Mouse (Mus musculus) neural tube, embryonic 13.5 days (tissue): Measurements from ENCODE around the gene Pam. TPM values are rescaled to one million over a fixed set of nuclear protein-coding genes. Genes with fewer than 3 reads are reported as not detected.

Experiments
- ATAC-seq: fragments of 200-750 bp; cut with Nextera tagmentation; 2 replicates; pipeline ENCODE4 v1.8.0; 2017; ENCODE audit warnings: low read depth, mild to moderate bottlenecking, moderate TSS enrichment, moderate library complexity
- H3K27ac ChIP-seq: fragments of 300-500 bp; sonication (generic); replicated peaks from 2 replicates; pipeline ENCODE4 v1.5.1; 2015; ENCODE audit warnings: moderate library complexity, mild to moderate bottlenecking, inconsistent platforms
- H3K27me3 ChIP-seq: fragments of 300-500 bp; sonication (generic); 2 replicates; pipeline ENCODE4 v1.6.1; 2015; ENCODE audit warnings: mild to moderate bottlenecking, inconsistent platforms
- H3K36me3 ChIP-seq: fragments of 300-500 bp; sonication (generic); 2 replicates; pipeline ENCODE4 v1.6.1; 2015; ENCODE audit warnings: mild to moderate bottlenecking, inconsistent platforms
- H3K4me1 ChIP-seq: fragments of 300-500 bp; sonication (generic); replicated peaks from 2 replicates; pipeline ENCODE4 v1.6.1; 2015; ENCODE audit warnings: inconsistent platforms
- H3K4me2 ChIP-seq: fragments of 300-500 bp; sonication (generic); 2 replicates; pipeline ENCODE4 v1.6.1; 2015; ENCODE audit warnings: inconsistent platforms, mild to moderate bottlenecking, moderate library complexity
- H3K4me3 ChIP-seq: fragments of 300-500 bp; sonication (generic); 2 replicates; pipeline ENCODE4 v1.5.1; 2015; ENCODE audit warnings: mild to moderate bottlenecking, inconsistent platforms
- H3K9ac ChIP-seq: fragments of 300-500 bp; sonication (generic); 2 replicates; pipeline ENCODE4 v1.6.1; 2015; ENCODE audit warnings: moderate library complexity, mild to moderate bottlenecking, inconsistent platforms
- H3K9me3 ChIP-seq: fragments of 300-500 bp; sonication (generic); 2 replicates; pipeline ENCODE4 v1.6.1; 2016; ENCODE audit warnings: inconsistent platforms
- WGBS: fragments of 180-500 bp; shearing (Covaris S2); methylation state at CpG from one replicate; pipeline ENCODE4 v1.1.7; 2015; 5-methylcytosine and 5-hydroxymethylcytosine counted together
- polyA plus RNA-seq: library from polyadenylated mRNA; unstranded; fragments of >200 nt; fragmentation: Nextera tagmentation; extraction: Ambion mirVana; gene quantifications from 2 replicates; pipeline ENCODE4 v1.2.1, GENCODE M21; 2015

Pam gene
- polyA plus RNA-seq, 1 experiment from 2014 or later, result 36.9 TPM

DNA sequence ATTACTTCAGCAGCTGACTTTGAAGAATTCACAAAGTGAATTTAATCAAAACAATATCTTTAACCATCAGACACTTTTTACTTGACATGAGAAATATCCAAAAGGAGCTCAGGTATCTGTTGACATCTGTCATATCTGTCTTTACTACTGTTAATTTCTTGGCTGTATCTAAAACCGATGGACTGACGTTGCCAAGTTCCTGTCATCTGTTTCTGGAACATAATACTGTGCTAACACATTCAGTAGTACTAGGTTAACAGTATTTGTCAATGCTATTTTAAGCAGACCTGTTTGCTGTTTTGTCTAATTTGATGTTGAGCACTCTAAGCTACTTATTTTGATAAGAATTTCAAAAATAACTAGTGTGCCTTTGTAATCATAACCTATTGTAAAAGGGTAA is 307.0 kb downstream of the Pam start:
- no peak overlapping the region for H3K27ac ChIP-seq
- H3K4me2 ChIP-seq, result no peak overlapping the region
- H3K4me3 ChIP-seq, result no peak overlapping the region
- ATAC-seq, result no peak
- no peaks in the 10 kb centered on the region for H3K9me3 ChIP-seq
- 91% methylated on average over 2 of the region's 2 CpGs for WGBS
- H3K27me3 ChIP-seq, result no peaks in the 10 kb centered on the region
- no peak overlapping the region for H3K9ac ChIP-seq
- no peaks in the 10 kb centered on the region; the same call in 1 of the 2 replicates for H3K36me3 ChIP-seq
- H3K4me1 ChIP-seq, result no peaks in the 10 kb centered on the region

- Histone ChIP-seq H3K9ac (no peak overlapping the region), H3K27ac (no peak overlapping the region), H3K27me3 (no peaks in the 10 kb centered on the region), H3K36me3 (no peaks in the 10 kb centered on the region; the same call in 1 of the 2 replicates), H3K4me1 (no peaks in the 10 kb centered on the region), H3K4me2 (no peak overlapping the region), H3K9me3 (no peaks in the 10 kb centered on the region), H3K4me3 (no peak overlapping the region)
- no peak for ATAC-seq
- 91% methylated on average over 3 of the region's 3 CpGs for WGBS
These were observed 307.8 kb downstream of the Pam start for GRCm38 (mm10) chr1:97787674-97788073.

GRCm38 (mm10) chr1:97785685-97786393 is 309.6 kb downstream of the Pam start:
- Histone ChIP-seq H3K4me2 (no peak overlapping the region), H3K27ac (no peak overlapping the region), H3K36me3 (no peaks in the 10 kb centered on the region; the same call in 1 of the 2 replicates), H3K4me3 (no peak overlapping the region), H3K27me3 (no peaks in the 10 kb centered on the region), H3K4me1 (no peaks in the 10 kb centered on the region), H3K9ac (no peak overlapping the region), H3K9me3 (no peaks in the 10 kb centered on the region)
- no peak for ATAC-seq
- WGBS, result 83% methylated on average over 11 of the region's 11 CpGs

GRCm38 (mm10) chr1:97784928-97785327 is 310.5 kb downstream of the Pam start:
- Histone ChIP-seq H3K4me3 (no peak overlapping the region), H3K36me3 (no peaks in the 10 kb centered on the region; the same call in 1 of the 2 replicates), H3K27me3 (no peaks in the 10 kb centered on the region), H3K9ac (no peak overlapping the region), H3K4me2 (no peak overlapping the region), H3K27ac (no peak overlapping the region), H3K9me3 (no peaks in the 10 kb centered on the region), H3K4me1 (no peaks in the 10 kb centered on the region)
- ATAC-seq, result no peak
- WGBS, result 85% methylated on average over 7 of the region's 7 CpGs

GRCm38 (mm10) chr1:97781674-97782073 is 313.8 kb downstream of the Pam start:
- Histone ChIP-seq H3K4me3 (no peak overlapping the region), H3K9me3 (no peaks in the 10 kb centered on the region), H3K36me3 (peaks cover 2% of the 10 kb centered on the region), H3K27me3 (no peaks in the 10 kb centered on the region), H3K4me2 (no peak overlapping the region), H3K9ac (no peak overlapping the region), H3K27ac (no peak overlapping the region), H3K4me1 (no peaks in the 10 kb centered on the region)
- WGBS, result 96% methylated on average over 7 of the region's 7 CpGs
- ATAC-seq, result no peak

DNA sequence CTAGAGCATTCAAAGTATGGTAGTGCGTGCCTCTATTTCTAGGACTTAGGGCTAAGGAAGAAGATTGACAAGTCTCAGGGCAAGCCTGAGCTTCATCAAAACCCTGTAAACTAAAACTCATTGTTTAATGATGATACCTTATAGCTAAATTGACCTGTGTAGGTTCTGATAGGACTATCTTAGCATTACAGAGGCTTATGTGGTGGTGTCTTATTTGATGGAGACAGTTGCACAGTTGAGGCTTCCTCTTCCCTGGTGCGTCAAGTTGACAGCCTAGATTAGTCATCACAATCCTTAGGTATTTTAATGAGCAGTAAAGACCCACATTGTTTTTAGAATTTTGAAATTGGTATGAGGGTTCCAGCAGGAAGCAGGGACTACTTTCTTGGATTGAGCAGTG is 321.5 kb downstream of the Pam start:
- ATAC-seq, result no peak
- H3K4me1 ChIP-seq, result peaks cover 4% of the 10 kb centered on the region
- WGBS, result 97% methylated on average over 2 of the region's 2 CpGs
- H3K4me3 ChIP-seq, result no peak overlapping the region
- H3K27ac ChIP-seq, result no peak overlapping the region
- no peak overlapping the region for H3K9ac ChIP-seq
- H3K4me2 ChIP-seq, result no peak overlapping the region
- no peaks in the 10 kb centered on the region for H3K27me3 ChIP-seq
- H3K9me3 ChIP-seq, result no peaks in the 10 kb centered on the region
- H3K36me3 ChIP-seq, result peaks cover 2% of the 10 kb centered on the region; the same call in 1 of the 2 replicates

DNA sequence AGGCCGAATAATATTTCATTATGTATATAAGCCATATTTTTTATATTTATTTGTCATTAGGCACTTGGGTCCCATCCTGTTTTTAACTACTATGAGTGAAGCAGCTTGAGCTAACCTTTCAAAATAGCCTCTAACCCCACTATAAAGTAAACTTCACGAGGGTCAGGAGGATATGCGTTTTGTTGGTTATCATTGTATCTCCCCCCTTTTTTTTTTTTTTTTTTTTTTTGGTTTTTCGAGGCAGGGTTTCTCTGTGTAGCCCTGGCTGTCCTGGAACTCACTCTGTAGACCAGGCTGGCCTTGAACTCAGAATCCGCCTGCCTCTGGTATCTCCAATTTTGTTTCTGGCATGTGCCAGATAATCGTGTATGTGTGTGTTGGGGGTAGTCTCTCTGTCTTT is 322.1 kb downstream of the Pam start:
- no peaks in the 10 kb centered on the region for H3K27me3 ChIP-seq
- 93% methylated on average over 6 of the region's 6 CpGs for WGBS
- no peak overlapping the region for H3K9ac ChIP-seq
- H3K36me3 ChIP-seq, result peaks cover 2% of the 10 kb centered on the region; the same call in 1 of the 2 replicates
- H3K27ac ChIP-seq, result no peak overlapping the region
- H3K4me2 ChIP-seq, result no peak overlapping the region
- peaks cover 10% of the 10 kb centered on the region for H3K4me1 ChIP-seq
- ATAC-seq, result no peak
- H3K4me3 ChIP-seq, result no peak overlapping the region
- H3K9me3 ChIP-seq, result no peaks in the 10 kb centered on the region

DNA sequence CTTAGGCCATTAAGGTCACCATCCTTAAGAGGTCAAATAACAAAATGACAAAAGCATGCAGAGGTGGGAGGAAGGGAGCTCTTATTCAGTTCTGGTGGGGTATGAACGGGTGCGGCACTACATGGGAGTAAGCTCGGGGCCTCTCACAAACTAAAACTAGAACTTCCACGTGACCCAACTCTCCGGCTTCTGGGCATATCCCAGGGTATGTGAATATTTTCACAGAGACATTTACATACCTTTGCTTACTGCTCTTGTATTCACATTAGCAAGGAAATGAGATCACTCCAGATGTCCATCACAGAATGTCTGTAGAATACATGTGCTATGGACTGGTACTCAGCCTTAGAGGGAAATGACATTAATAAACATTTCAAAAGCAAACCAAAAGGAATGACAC is 323.7 kb downstream of the Pam start:
- 92% methylated on average over 5 of the region's 5 CpGs for WGBS
- no peak overlapping the region for H3K4me2 ChIP-seq

GRCm38 (mm10) chr1:97771118-97771517 is 324.3 kb downstream of the Pam start:
- H3K9ac ChIP-seq, result peak overlapping the region; percentile 45; the same call in 1 of the 2 replicates
- no peak for ATAC-seq

More for the DNA sequence above, 323.7 kb downstream of the Pam start:
- ATAC-seq, result no peak
- Histone ChIP-seq H3K9me3 (no peaks in the 10 kb centered on the region), H3K27me3 (no peaks in the 10 kb centered on the region), H3K36me3 (no peaks in the 10 kb centered on the region), H3K4me1 (peaks cover 26% of the 10 kb centered on the region), H3K4me3 (no peak overlapping the region), H3K27ac (no peak overlapping the region), H3K9ac (no peak overlapping the region)

GRCm38 (mm10) chr1:97769904-97770753 is 325.3 kb downstream of the Pam start, which contains the start of the genes Gin1 and Ppip5k2:
TSS of gene Gin1 (plus strand) at chr1:97770172.
TSS of gene Ppip5k2 (minus strand) at chr1:97770411.
- Histone ChIP-seq H3K27me3 (no peaks in the 10 kb centered on the region), H3K36me3 (no peaks in the 10 kb centered on the region), H3K9me3 (no peaks in the 10 kb centered on the region), H3K4me1 (peaks cover 38% of the 10 kb centered on the region), H3K9ac (peak within 1 kb of the TSS; percentile 92), H3K4me3 (peak within 1 kb of the TSS; percentile 93), H3K27ac (peak within 1 kb of the TSS; percentile 87), H3K4me2 (peak within 1 kb of the TSS; percentile 70)
- ATAC-seq, result peak; percentile 99
- 1% methylated on average over 66 of the region's 66 CpGs for WGBS

More at GRCm38 (mm10) chr1:97771118-97771517, 324.3 kb downstream of the Pam start:
- Histone ChIP-seq H3K36me3 (no peaks in the 10 kb centered on the region), H3K4me3 (peak overlapping the region; percentile 93; the same call in 1 of the 2 replicates), H3K9me3 (no peaks in the 10 kb centered on the region), H3K4me2 (peak overlapping the region; percentile 70), H3K4me1 (peaks cover 29% of the 10 kb centered on the region), H3K27ac (no peak overlapping the region), H3K27me3 (no peaks in the 10 kb centered on the region)
- WGBS, result 61% methylated on average over 7 of the region's 7 CpGs

DNA sequence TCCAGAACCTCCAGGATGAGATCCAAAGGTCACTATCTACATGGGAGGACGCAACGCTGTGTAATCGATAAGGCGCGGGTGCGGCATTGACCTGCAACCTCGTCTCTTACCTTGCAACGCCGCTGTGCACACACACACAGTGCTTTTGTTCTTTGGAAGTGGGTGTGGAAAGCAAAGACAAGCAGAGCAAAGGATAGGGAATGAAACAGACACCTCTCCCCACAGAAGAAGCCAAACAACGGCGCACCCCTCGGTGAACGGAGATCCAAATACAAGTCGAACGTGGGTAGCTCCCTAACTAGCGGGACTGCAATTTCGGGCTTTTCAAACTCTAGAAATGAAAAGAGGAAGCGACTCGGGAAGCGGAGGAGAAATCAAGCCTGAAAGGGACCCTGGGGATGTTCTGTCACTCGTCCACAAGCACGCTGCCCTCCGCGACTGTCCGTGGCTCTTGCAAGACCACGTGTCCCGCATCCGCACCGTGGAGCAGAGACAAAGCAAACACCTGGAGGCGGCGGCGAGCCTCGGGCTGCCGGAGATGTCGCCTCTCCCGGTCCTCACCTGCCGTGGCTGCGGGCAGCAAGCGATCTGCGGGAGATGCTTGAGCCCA is 326.0 kb downstream of the Pam start:
- 2% methylated on average over 40 of the region's 40 CpGs for WGBS
- H3K27me3 ChIP-seq, result no peaks in the 10 kb centered on the region
- H3K4me3 ChIP-seq, result peak overlapping the region; percentile 93
- peak overlapping the region; percentile 87 for H3K27ac ChIP-seq
- peaks cover 43% of the 10 kb centered on the region for H3K4me1 ChIP-seq
- peak overlapping the region; percentile 70 for H3K4me2 ChIP-seq
- no peaks in the 10 kb centered on the region for H3K36me3 ChIP-seq
- peak overlapping the region; percentile 92 for H3K9ac ChIP-seq
- H3K9me3 ChIP-seq, result no peaks in the 10 kb centered on the region
- ATAC-seq, result peak; percentile 80

DNA sequence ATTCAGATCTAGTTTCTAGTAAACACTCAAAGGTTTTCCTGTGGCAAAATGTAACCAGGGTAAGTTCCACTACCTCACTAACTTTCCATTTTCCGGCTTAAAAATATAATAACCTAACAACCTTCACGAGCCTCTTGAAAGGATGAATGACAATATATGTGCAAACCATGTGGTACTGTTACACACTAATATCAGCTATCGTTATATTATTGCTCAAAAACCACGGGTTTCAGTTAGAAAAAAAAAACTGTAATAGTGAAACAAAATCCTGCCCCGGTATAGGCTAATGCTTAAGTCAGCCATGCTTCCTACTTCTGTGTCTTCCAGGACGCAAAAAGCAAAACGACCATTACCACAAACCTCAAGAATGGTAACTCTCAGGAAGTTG is 326.5 kb downstream of the Pam start:
- Histone ChIP-seq H3K9ac (peak overlapping the region; percentile 92), H3K27me3 (no peaks in the 10 kb centered on the region), H3K4me3 (peak overlapping the region; percentile 93), H3K4me1 (peaks cover 43% of the 10 kb centered on the region), H3K9me3 (no peaks in the 10 kb centered on the region), H3K36me3 (no peaks in the 10 kb centered on the region), H3K27ac (peak overlapping the region; percentile 87), H3K4me2 (peak overlapping the region; percentile 70)
- WGBS, result 14% methylated on average over 7 of the region's 7 CpGs
- no peak for ATAC-seq
